Mouse (Mus musculus): ENCODE data around the gene Chrnb1.

The Chrnb1 gene

DNA sequence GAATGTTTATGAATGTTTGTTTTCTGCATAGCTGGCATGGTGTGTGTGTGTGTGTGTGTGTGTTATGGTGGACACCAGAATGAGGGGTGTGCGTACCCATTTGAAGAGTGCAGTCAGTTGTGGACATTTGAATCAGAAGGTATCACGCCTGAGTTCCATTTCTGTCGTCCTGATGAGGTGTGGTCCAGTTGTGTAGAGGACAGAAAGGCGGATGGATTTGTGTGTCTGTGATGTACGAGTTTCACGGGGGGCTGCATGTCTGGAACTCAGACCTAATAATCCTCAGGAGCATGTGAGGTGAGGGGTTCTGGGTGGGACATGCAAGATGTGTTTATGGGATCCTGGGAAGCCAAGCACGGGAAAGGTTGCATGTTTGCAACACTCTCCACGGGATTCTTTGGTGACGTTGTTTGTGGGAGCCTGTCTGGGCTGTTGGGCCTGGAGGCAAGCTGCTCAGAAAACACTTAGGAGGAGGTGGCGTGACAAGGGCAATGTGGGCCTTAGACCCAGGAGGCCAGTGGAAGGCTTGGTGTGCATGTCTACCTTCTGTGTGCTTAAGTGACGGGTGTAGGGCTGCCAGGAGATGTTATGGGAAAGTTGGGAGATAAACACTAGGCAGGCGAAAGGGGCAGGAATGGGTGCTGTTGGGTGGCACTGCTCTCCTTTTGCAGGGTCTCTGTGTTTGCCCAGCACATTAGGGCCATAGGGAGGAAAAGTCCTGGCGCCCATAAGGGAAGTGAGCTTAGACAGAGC, 28.7 kb downstream of the Chrnb1 start:
- peak; percentile 53 for DNase-seq

DNA sequence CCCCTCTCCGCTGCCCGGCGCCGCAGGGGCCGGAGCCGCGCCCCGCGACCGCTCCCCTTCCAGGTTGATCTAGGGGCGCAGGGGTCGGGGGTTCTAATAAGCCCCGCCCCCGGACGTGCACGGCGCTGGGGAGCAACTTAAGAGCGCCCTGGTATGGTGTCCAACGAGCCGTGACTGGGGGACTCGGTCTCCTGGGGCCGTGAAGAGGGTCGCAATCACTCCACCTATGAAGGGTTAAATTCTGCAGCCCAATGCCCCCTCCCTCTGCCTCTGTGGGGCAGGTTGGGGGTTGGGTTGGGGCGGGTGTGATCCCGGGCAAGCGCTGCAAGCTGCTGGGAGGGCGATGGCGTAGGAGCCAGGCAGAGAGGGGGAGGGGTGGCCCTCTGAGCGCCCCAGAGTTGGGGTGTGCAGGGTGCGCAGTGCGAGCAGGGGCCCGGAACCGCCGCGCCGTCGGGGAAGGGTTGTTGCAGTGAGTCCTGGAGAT, 29.6 kb downstream of the Chrnb1 start:
- DNase-seq = peak; percentile 79

DNA sequence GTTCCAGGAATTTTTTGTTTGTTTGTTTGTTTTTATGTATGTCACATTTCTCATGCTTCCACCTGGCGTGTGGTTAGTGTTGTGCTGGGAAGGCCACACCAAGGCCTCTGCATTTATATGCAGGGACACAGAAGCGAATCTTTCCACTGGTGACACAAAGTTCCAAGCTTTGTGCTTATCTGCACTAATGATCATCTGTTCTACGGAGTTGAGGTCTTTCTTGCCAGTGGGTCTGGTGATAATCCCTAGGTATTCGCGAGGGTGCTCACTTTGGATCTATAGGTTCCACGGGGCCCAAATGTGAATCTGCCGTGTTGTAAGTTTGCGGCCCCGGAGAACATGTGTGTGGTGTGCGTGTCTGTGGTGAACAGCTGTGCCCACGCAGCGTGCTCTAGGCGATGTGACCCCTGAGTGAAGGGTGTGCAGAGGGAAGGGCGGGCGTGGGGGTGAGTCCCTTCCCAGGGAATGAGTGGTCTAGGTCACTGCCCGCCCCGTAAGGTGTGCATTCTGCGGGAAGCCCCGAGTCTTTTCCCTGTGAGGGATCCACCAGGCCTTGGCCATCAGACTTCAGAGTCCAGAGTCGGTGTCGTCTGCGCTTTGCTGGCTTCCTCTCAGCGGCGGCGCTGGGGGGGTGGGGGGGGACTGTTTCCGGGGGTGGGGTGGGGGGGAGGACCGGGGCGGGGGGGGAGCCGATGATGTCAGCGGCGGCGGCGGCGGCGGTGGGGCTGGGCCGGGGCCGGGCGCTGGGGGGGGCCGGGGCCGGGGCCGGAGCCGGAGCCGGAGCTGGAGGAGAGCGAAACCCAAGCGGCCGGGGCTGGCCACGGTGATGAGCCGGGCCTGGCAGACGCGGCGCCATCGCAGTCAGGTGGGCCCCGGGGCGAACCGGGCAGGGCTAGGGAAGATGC, 30.3 kb downstream of the Chrnb1 start, which contains the start of gene Zbtb4:
Gene Zbtb4, plus strand, starts transcription at position 692 of the 905 bp plus-strand sequence.
- peak; percentile 67 for DNase-seq

DNA sequence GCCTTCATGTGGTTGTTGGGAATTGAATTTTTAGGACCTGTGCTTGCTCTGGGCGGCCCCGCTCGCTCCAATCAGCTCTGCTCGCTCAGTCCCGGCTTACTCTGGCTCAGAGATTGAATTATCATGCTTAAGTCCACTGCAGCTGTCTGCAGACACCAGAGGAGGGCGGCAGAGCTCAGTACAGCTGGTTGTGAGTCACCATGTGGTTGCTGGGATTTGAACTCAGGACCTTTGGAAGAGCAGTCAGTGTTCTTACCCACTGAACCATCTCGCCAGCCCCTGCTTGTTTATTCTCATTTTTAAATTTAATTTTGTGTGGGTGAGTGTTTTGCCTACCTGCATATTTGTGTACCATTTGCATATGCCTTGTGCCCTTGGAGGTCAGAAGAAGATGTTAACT, 32.2 kb downstream of the Chrnb1 start:
- no peak for DNase-seq

DNA sequence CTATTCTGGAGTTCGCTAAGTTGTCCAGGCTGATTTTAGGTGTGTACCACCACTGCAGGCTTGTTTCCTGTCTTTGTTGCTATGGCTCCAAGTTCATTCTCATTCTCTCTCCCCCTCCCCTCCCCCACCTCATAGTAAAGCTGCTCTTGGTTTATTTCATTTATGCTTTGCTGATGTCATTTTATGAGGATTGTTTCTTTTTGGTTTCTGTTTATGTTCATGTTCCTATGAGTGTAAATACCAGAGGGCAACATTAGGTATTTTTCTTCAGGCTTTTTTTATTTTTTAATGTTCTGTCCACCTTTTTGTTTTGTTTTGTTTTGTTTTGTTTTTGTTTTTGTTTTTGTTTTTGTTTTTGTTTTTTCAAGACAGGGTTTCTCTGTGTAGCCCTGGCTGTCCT, 33.9 kb downstream of the Chrnb1 start, which contains the start of gene Slc35g3:
Gene Slc35g3, minus strand, starts transcription at position 101 of the 400 bp plus-strand sequence.
- no peak for DNase-seq

DNA sequence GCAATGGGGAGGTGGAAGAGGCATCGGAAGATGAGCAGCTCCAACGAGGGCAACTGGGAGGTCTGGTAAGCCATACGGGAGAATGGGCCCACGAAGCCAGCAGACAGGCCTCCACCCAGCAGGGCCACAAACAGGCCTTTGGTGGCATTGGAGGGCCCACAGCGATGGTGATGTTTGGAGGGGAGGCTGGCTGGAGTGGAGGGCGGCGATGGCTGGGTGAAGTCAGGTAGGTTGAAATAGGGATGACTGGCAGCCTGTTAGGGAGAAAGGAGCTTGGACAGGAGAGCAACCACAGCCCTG, 34.9 kb downstream of the Chrnb1 start:
- no peak for DNase-seq

DNA sequence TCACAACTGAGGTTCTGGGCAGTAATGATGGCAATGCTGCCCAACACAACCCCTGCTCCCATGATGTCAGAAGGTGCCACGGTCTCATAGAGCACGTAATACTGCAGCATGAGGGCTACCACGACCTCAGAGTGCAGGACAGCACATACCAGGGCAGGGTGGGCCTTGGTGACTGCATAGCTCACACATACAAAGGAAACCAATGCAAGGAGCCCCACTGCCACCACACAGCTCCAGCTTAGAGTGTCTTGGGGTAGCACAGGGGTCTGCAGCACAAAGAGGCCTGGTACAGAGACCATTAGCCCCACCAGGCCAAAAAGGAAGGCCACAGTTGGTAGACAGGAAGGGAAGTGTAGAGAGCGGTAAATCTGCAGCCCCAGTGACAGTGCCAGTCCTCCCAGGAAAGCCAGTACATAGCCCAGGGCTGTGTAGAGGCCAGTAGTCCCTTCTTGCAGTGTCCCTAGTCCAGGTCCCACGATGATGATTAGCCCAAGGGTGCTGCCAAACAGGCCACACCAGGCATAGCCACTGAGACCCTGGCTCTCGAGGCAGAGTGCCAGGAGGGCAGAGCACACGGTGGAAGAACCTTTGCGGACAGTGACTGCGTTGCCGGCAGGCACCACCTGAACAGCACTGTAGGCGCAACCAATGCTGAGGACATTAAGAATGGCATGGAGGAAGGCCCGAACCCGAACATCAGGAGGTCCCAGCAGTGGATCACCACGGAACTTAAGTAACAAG, 35.4 kb downstream of the Chrnb1 start:
- DNase-seq = peak; percentile 65

DNA sequence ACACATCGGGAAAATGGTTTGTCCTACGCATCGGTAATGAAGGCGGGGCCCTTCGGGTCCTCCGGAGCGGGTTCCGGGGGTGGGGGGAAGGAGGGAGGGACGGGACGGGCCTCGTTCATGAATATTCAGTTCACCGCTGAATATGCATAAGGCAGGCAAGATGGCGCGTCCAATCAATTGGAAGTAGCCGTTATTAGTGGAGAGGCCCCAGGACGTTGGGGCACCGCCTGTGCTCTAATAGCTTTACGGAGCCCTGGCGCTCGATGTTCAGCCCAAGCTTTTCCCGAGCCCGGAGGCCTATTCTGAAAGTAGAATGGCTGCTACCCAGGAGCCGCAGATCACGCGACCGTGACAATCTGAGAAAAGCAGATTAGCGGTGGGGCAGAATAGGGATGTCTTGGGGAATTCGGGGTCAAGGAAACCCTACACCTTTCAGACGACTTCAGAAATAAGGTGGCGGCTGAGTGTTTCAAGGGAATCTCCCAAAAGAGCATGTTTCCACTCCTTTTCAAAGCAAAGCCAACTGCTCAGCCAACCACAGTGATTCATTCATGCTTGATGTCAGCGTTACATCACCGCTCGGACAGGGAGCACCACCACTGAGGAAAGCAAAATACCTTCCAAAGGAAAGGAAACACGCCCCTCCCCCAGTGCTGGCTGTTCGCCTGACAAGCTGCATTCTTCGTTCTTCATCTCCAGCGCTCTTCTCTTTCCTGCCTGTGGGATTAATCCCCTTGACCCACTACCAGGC, 36.6 kb downstream of the Chrnb1 start:
- peak; percentile 95 for DNase-seq

DNA sequence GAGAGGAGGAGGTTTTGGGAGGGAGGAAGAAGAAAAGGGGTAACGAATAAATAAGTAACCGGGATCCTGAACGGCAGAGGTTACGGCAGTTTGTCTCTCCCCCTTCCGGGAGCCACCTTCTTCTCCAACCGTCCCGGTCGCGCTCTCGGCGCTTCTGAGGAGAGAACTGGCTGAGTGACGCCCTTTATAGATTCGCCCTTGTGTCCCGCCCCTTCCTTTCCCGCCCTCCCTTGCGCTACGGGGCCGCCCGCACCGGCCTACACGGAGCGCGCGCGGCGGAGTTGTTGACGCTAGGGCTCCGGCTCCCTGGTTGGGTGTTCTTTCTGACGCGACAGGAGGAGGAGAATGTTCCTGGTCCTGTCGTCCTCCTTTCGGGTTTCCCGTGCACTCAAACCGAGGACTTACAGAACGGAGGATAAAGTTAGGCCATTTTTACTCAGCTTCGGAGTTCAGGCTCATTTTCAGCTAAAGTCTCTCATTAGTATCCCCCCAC, 37.2 kb downstream of the Chrnb1 start, which contains the start of gene Polr2a:
Gene Polr2a, minus strand, starts transcription at position 160 of the 493 bp plus-strand sequence.
- DNase-seq = peak; percentile 98

DNA sequence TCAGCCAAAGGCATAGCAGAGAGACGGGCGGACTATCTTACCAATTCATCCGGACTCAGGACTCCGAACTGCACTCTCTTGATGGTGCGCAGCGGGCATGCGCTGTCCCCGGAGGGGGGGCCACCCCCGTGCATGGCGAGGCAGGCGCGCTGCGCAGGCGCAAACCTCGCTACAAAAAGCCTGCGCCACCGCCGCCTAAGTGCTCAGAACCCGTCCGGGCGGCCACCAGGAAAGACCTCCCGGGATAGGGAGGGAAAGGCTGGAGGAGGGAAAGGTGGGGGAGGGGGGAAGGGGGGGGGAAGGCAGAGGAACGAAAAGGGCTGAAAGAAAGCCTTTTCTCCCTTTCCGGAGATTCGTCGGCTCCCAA, 37.7 kb downstream of the Chrnb1 start:
- peak; percentile 97 for DNase-seq

DNA sequence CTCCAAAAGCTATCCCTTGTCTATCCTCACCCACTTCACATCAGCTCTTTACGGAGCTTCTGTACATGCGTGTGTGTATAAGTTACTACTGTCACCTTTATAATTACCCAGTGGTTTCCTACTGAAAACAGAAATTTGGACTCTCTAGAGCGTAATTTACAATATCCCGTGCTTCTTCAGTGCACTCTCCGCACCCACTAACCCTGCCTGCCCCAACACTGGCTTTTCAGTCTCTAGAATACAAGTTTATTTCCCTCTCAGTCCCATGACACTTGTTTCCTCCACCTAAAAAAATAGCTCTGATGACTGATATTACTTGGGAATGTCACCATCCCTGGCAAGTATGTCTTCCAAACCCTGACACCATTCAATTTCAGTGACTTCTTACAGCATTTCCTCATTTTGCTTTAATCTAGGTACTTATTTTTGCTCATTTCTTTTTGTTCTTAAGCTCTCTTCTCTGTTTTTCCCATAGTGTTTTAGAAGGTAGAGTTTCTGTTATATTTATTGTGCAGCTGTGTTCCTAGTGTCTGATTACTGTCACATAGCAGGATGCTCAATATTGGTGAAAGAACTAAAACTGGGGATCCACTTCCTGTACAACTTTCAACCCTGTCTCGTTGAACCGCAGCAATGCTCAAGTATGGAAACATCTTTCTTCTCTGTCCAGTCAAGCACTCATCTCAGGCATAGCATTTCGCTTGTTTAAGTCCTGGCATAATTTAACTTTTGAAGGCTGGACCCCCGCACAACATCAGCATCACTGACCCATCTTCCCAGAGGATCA, 38.2 kb downstream of the Chrnb1 start:
- DNase-seq = peak; percentile 52

DNA sequence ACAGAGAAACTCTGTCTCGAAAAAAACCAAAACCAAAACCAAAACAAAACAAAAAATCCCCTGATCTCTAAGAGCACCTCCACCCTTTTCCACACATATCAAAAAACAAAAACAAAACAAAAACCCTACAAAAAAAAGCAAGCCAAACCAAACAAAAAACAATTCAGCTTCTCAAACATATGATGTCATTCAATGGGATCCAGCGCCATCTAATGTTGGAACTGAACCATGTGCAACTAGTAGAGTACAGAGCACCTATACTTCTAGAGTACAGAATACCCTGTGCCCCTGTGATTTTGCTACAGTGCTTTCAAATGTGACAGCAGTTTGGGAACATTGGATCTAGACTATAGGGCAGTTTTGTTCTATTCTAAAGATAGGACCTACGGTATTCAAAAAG, 41.0 kb downstream of the Chrnb1 start:
- DNase-seq = peak; percentile 78

DNA sequence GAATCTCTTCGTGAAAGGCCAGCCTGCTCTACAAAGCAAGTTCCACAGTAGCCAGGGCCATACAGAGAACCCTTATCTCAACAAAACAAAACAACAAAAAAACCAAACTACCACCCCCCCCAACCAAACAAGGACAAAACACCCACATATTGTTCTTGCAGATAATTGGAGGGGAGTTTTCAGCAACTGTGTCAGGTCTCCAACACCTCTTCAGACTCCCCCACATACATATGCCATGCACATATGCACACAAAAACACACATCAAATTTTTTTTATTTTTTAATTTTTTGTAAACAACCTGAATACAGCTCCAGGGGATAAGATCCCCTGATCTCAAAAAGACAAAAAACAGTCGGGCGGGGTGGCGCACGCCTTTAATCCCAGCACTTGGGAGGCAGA, 41.5 kb downstream of the Chrnb1 start:
- peak; percentile 39 for DNase-seq

DNA sequence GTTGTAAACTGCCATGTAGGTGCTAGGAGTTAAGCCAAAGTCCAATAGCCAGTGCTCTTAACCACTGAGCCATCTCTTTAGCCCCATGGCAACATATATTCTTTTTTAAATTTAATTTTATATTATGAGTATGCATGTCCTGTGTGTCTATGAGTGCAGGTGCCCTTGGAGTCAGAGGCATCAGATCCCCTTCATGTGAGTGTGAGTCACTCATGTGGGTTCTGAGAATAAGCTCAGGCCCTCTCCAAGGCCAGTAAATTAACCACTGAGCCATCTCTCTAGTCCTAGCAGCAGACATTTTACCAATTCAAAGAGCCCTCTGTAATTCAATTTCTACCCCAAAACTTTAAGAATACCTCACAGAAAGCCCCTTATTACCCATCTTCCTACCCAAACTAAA, 43.1 kb downstream of the Chrnb1 start:
- no peak for DNase-seq

DNA sequence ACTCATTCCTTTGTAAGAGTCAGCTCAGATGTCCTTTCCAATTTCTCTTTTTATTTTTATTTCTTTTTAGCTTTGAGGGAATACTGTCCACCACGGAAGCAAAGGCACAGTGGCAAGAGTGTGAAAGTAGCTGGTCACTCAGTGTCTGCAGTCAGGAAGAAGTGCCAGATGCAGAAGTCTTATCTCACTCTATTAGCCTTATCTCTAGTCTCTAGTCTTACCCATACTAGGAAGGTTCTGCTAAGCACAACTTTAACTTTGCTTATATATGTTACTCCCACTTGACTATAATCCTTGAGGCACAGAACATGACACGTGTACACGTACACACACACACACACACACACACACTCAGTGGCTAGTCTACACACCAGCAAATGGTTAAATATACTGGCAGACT, 44.1 kb downstream of the Chrnb1 start:
- DNase-seq = no peak

Measured in cerebellum, adult 9-10 months (tissue).